Mouse (Mus musculus): ENCODE measurements around the gene Calm1.
"Not testable (repeated sequence)": the region's sequence is repeated elsewhere in the genome, so short reads cannot be mapped to it uniquely, and the experiment has no call there.

DNA sequence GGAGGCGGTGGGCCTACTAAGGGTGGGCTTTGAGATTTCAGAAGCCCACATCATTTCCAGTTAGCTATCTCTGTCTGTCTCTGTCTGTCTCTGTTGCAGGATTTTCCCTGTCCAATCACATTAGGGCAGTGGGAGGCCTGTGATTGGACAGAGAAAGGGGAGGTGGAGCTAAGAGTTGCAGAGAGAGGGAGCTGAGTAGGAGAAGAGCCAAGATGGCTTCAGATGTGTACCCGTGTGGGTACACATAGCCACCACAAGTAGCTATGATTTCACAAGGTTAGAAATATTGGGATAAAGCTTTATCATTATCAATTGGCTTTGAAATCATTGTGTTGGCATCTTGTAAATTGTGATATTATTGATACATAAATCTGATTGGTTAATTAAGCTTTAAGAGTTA is 17.9 kb downstream of the Calm1 start:
- TF ChIP-seq CTCF (IDR thresholded peaks at IDR 0.05); POLR2A (IDR thresholded peaks at IDR 0.05; ENCODE audit: insufficient read depth, low read depth, low read length); EP300 (IDR thresholded peaks at IDR 0.05; ENCODE audit: insufficient read depth, low read depth, low read length): not testable (repeated sequence)
